26 mouse cellular contexts compared by ENCODE assay signal in the genomic region with DNA sequence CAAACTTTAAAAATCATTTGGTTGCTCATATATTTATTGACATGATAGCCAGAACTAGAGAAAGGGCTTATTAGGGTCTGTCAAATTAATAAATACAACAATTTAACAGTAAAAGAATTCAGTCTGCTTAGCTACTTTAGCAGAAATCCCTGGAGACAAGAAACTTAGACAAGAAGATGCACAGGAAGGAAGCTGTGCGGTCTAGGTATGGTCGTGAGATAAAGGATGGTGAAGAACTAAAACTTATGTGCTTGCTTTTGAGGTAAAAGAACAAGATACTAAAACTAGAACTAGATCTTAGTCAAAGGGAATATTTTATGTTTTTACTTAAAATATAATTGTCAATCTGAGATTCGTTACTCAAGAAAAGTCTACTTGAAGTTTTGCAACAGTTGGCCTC.
"Had no signal": no experiment of that assay in that cellular context is flagged by ENCODE, and none has a peak within 500 bp of the region (broad histone marks: within the 10 kb centered on the region; RNA-seq: fewer than 3 reads in every experiment).

No protein-coding gene starts in this region.

- H3K9me3 ChIP-seq: heart, embryonic 10.5 days; heart, embryonic 12.5 days; hindbrain, embryonic 10.5 days; hindbrain, embryonic 12.5 days; limb, embryonic 10.5 days; limb, embryonic 12.5 days; liver, embryonic 13.5 days had no signal

- H3K4me3 ChIP-seq: gastrocnemius, adult 2 months; heart, embryonic 10.5 days; heart, embryonic 12.5 days; hindbrain, embryonic 10.5 days; hindbrain, embryonic 12.5 days; left cerebral cortex, adult 2 months; limb, embryonic 10.5 days; limb, embryonic 12.5 days; liver, embryonic 13.5 days had no signal

- H3K4me2 ChIP-seq: heart, embryonic 12.5 days; hindbrain, embryonic 12.5 days; hindbrain, embryonic 14.5 days; limb, embryonic 12.5 days; liver, embryonic 11.5 days; liver, embryonic 13.5 days had no signal

- H3K9ac ChIP-seq: heart, embryonic 12.5 days; hindbrain, embryonic 12.5 days; hindbrain, embryonic 14.5 days; limb, embryonic 12.5 days; liver, embryonic 13.5 days had no signal

- H3K27me3 ChIP-seq: heart, embryonic 12.5 days; hindbrain, embryonic 12.5 days; limb, embryonic 12.5 days; liver, embryonic 13.5 days had no signal

- ATAC-seq: hindbrain, embryonic 16.5 days; intestine, embryonic 16.5 days had no signal

- DNase-seq: gastrocnemius, adult 2 months; gastrocnemius, postnatal 10 days; gastrocnemius, postnatal 25 days; heart, adult 18-20 months; heart, postnatal 10 days; heart, postnatal 4 days; kidney, adult 11 months; kidney, adult 2 months; kidney, adult 9 months; kidney, postnatal 10 days; kidney, postnatal 25 days; kidney, postnatal 4 days; layer of hippocampus, adult 9-11 months; liver; liver, embryonic 13.5 days had no signal

- H3K4me1 ChIP-seq: hindbrain, embryonic 12.5 days had no signal

- H3K27ac ChIP-seq: heart, embryonic 10.5 days; hindbrain, embryonic 10.5 days; hindbrain, embryonic 12.5 days; hindbrain, embryonic 14.5 days; left cerebral cortex, adult 2 months; limb, embryonic 10.5 days; limb, embryonic 12.5 days; liver, embryonic 13.5 days had no signal
